ENCODE assay signal across 8 mouse cellular contexts in genomic region chr11:101163476-101164350, GRCm38 (mm10). TPM values are rescaled to one million over a fixed set of nuclear protein-coding genes. Genes with fewer than 3 reads are reported as not detected.
A peak's percentile ranks its signal among the peaks of the same experiment; 100 is the strongest.
DNase-seq lines count a peak whose midpoint lies in the region; ATAC-seq and TF ChIP-seq lines count a peak whose summit lies in the region.
"Had no signal": no experiment of that assay in that cellular context is flagged by ENCODE, and none has a peak within 500 bp of the region (broad histone marks: within the 10 kb centered on the region; RNA-seq: fewer than 3 reads in every experiment).

No protein-coding gene starts in this region.

- H3K27me3 ChIP-seq in embryonic facial prominence, embryonic 10.5 days (replicated peaks; ENCODE audit: low read depth, poor library complexity, severe bottlenecking): peaks cover 89% of the 10 kb centered on the region
- no peaks in the 10 kb centered on the region for H3K27me3 ChIP-seq in intestine, postnatal 0 days (replicated peaks; ENCODE audit: control insufficient read depth, insufficient read depth, low read length)
- H3K27me3 ChIP-seq in midbrain, embryonic 11.5 days (ENCODE audit: control insufficient read depth, insufficient read depth, low read length): peaks cover 66% of the 10 kb centered on the region

- 6% methylated on average over 49 of the region's 49 CpGs for WGBS in embryonic facial prominence, embryonic 10.5 days
- WGBS in intestine, postnatal 0 days: 58% methylated on average over 47 of the region's 49 CpGs
- 7% methylated on average over 42 of the region's 49 CpGs for WGBS in midbrain, embryonic 11.5 days

- H3K4me1 ChIP-seq in embryonic facial prominence, embryonic 10.5 days: peaks cover 40% of the 10 kb centered on the region
- H3K4me1 ChIP-seq in intestine, postnatal 0 days (replicated peaks; ENCODE audit: control insufficient read depth, insufficient read depth, low read length): peaks cover 3% of the 10 kb centered on the region; the same call in 1 of the 2 replicates
- peaks cover 4% of the 10 kb centered on the region for H3K4me1 ChIP-seq in midbrain, embryonic 11.5 days (ENCODE audit: control insufficient read depth, insufficient read depth, low read length)

- H3K9ac ChIP-seq in intestine, postnatal 0 days (ENCODE audit: low read depth, low read length): no peak overlapping the region
- 0 out of 2 replicates have a peak overlapping the region, but pooled peaks have one; percentile 24 for H3K9ac ChIP-seq in midbrain, embryonic 11.5 days (ENCODE audit: low read length)

- TF ChIP-seq CTCF in intestine, postnatal 0 days (IDR thresholded peaks at IDR 0.05; ENCODE audit: low read depth): no peak

- 0 out of 2 replicates have a peak, but pooled peaks have one; percentile 19 for ATAC-seq in intestine, postnatal 0 days
- ATAC-seq in midbrain, embryonic 11.5 days (ENCODE audit: low FRiP score): no peak

- H3K9me3 ChIP-seq in embryonic facial prominence, embryonic 10.5 days: no peaks in the 10 kb centered on the region
- H3K9me3 ChIP-seq in intestine, postnatal 0 days (ENCODE audit: control insufficient read depth): no peaks in the 10 kb centered on the region
- H3K9me3 ChIP-seq in midbrain, embryonic 11.5 days (ENCODE audit: control insufficient read depth, low read length): no peaks in the 10 kb centered on the region

- peak; percentile 75 for DNase-seq in ZHBTc4 (ENCODE audit: low read depth, low spot score)
- DNase-seq in embryonic facial prominence, embryonic 10.5 days (ENCODE audit: low spot score): peak; percentile 35
- DNase-seq in midbrain, embryonic 11.5 days (ENCODE audit: low spot score, missing footprints): peak; percentile 88
- no peak for DNase-seq in adrenal gland, postnatal 25 days
- no peak for DNase-seq in gastrocnemius, adult 18-20 months (ENCODE audit: low spot score)
- no peak for DNase-seq in layer of hippocampus, adult 11-12 months (ENCODE audit: low spot score)

- H3K36me3 ChIP-seq in embryonic facial prominence, embryonic 10.5 days (replicated peaks): peaks cover 23% of the 10 kb centered on the region
- peaks cover 67% of the 10 kb centered on the region for H3K36me3 ChIP-seq in intestine, postnatal 0 days (ENCODE audit: control insufficient read depth, insufficient read depth)
- H3K36me3 ChIP-seq in midbrain, embryonic 11.5 days (ENCODE audit: control insufficient read depth, insufficient read depth, low read length): no peaks in the 10 kb centered on the region

- H3K4me2 ChIP-seq in intestine, postnatal 0 days (replicated peaks; ENCODE audit: low read depth): no peak overlapping the region
- peak overlapping the region; percentile 40 for H3K4me2 ChIP-seq in midbrain, embryonic 11.5 days

- H3K27ac ChIP-seq in embryonic facial prominence, embryonic 10.5 days (replicated peaks): no peak overlapping the region; the same call in 1 of the 2 replicates
- no peak overlapping the region for H3K27ac ChIP-seq in intestine, postnatal 0 days (ENCODE audit: low read depth, low read length)
- no peak overlapping the region for H3K27ac ChIP-seq in midbrain, embryonic 11.5 days (ENCODE audit: low read depth, low read length)

- H3K4me3 ChIP-seq in embryonic facial prominence, embryonic 10.5 days: peak overlapping the region; percentile 54
- no peak overlapping the region for H3K4me3 ChIP-seq in intestine, postnatal 0 days (ENCODE audit: low read depth, low read length)
- H3K4me3 ChIP-seq in midbrain, embryonic 11.5 days (ENCODE audit: low read depth, low read length): peak overlapping the region; percentile 21

RNA-seq across cellular contexts. Expression of gene Cntnap1, which starts 6.6 kb away (rescaled TPM):
- polyA plus RNA-seq in embryonic facial prominence, embryonic 10.5 days (2016; fragmentation: Nextera tagmentation; extraction: Ambion mirVana): 0.23 and 0.31 TPM in 2 replicates
- 5.2 and 6.0 TPM in 2 replicates for polyA plus RNA-seq in intestine, postnatal 0 days (2015; fragmentation: Nextera tagmentation; extraction: Ambion mirVana)
- 0.30 and 0.32 TPM in 2 replicates for polyA plus RNA-seq in midbrain, embryonic 11.5 days (2014; fragmentation: Nextera tagmentation; extraction: Ambion mirVana)
- 6.6 and 9.1 TPM in 2 replicates for total RNA-seq in adrenal gland, postnatal 25 days (2021)
- 1 to 10 TPM in 1 of 2 experiments, under 1 TPM in 1; 0.82 to 1.2 TPM for total RNA-seq in gastrocnemius, adult 18-20 months (2021)
- total RNA-seq: neutrophil, adult 5-6 weeks had no signal

RNA-seq across cellular contexts. Expression of gene Plekhh3, which starts 7.4 kb away (rescaled TPM):
- polyA plus RNA-seq in embryonic facial prominence, embryonic 10.5 days (2016; fragmentation: Nextera tagmentation; extraction: Ambion mirVana): 3.7 and 4.0 TPM in 2 replicates
- 7.7 and 7.8 TPM in 2 replicates for polyA plus RNA-seq in intestine, postnatal 0 days (2015; fragmentation: Nextera tagmentation; extraction: Ambion mirVana)
- polyA plus RNA-seq in midbrain, embryonic 11.5 days (2014; fragmentation: Nextera tagmentation; extraction: Ambion mirVana): 5.8 and 7.2 TPM in 2 replicates
- total RNA-seq in adrenal gland, postnatal 25 days (2021): 31.1 and 36.4 TPM in 2 replicates
- total RNA-seq in gastrocnemius, adult 18-20 months (2021): 10 to 100 TPM; 19.4 to 24.2 TPM

RNA-seq across cellular contexts. Expression of gene Tubg2, which starts 8.0 kb away (rescaled TPM):
- 4.9 and 5.7 TPM in 2 replicates for polyA plus RNA-seq in embryonic facial prominence, embryonic 10.5 days (2016; fragmentation: Nextera tagmentation; extraction: Ambion mirVana)
- 2.5 and 2.8 TPM in 2 replicates for polyA plus RNA-seq in intestine, postnatal 0 days (2015; fragmentation: Nextera tagmentation; extraction: Ambion mirVana)
- 3.4 and 5.1 TPM in 2 replicates for polyA plus RNA-seq in midbrain, embryonic 11.5 days (2014; fragmentation: Nextera tagmentation; extraction: Ambion mirVana)
- 5.7 and 6.4 TPM in 2 replicates for total RNA-seq in adrenal gland, postnatal 25 days (2021)
- total RNA-seq in gastrocnemius, adult 18-20 months (2021): 1 to 10 TPM; 2.7 to 3.3 TPM

RNA-seq across cellular contexts. Expression of gene Ccr10, which starts 11.5 kb away (rescaled TPM):
- 0.16 TPM in 1 of 2 replicates, not detected in the other for polyA plus RNA-seq in embryonic facial prominence, embryonic 10.5 days (2016; fragmentation: Nextera tagmentation; extraction: Ambion mirVana)
- polyA plus RNA-seq in intestine, postnatal 0 days (2015; fragmentation: Nextera tagmentation; extraction: Ambion mirVana): 0.13 and 0.22 TPM in 2 replicates
- polyA plus RNA-seq in midbrain, embryonic 11.5 days (2014; fragmentation: Nextera tagmentation; extraction: Ambion mirVana): not detected in 2 replicates
- total RNA-seq in adrenal gland, postnatal 25 days (2021): 0.18 TPM in 1 of 2 replicates, not detected in the other
- not detected for total RNA-seq in gastrocnemius, adult 18-20 months (2021)
- total RNA-seq: neutrophil, adult 5-6 weeks had no signal

RNA-seq across cellular contexts. Expression of gene Tubg1, which starts 44.0 kb away (rescaled TPM):
- polyA plus RNA-seq in embryonic facial prominence, embryonic 10.5 days (2016; fragmentation: Nextera tagmentation; extraction: Ambion mirVana): 135 and 142 TPM in 2 replicates
- polyA plus RNA-seq in intestine, postnatal 0 days (2015; fragmentation: Nextera tagmentation; extraction: Ambion mirVana): 20.0 and 20.6 TPM in 2 replicates
- polyA plus RNA-seq in midbrain, embryonic 11.5 days (2014; fragmentation: Nextera tagmentation; extraction: Ambion mirVana): 96.3 and 108 TPM in 2 replicates
- total RNA-seq in adrenal gland, postnatal 25 days (2021): 42.1 and 50.1 TPM in 2 replicates
- total RNA-seq in gastrocnemius, adult 18-20 months (2021): 10 to 100 TPM; 24.7 to 26.2 TPM

Comparison
In these comparisons a context has a peak if more than half of its experiments do, and no peak if none do; other contexts are left out.
1. DNase-seq: peak in ZHBTc4 (single experiment), embryonic facial prominence, embryonic 10.5 days (single experiment) and midbrain, embryonic 11.5 days (single experiment); none in adrenal gland, postnatal 25 days (single experiment), gastrocnemius, adult 18-20 months (single experiment) and layer of hippocampus, adult 11-12 months (single experiment).